Mouse (Mus musculus) testis, postnatal 10 days (tissue): ENCODE data around the gene Ftsj3.

Experiments used
- DNase-seq: peaks from one replicate; pipeline ENCODE4 v3.0.0; 2021; ENCODE audit warnings: low spot score

The Ftsj3 gene

DNA sequence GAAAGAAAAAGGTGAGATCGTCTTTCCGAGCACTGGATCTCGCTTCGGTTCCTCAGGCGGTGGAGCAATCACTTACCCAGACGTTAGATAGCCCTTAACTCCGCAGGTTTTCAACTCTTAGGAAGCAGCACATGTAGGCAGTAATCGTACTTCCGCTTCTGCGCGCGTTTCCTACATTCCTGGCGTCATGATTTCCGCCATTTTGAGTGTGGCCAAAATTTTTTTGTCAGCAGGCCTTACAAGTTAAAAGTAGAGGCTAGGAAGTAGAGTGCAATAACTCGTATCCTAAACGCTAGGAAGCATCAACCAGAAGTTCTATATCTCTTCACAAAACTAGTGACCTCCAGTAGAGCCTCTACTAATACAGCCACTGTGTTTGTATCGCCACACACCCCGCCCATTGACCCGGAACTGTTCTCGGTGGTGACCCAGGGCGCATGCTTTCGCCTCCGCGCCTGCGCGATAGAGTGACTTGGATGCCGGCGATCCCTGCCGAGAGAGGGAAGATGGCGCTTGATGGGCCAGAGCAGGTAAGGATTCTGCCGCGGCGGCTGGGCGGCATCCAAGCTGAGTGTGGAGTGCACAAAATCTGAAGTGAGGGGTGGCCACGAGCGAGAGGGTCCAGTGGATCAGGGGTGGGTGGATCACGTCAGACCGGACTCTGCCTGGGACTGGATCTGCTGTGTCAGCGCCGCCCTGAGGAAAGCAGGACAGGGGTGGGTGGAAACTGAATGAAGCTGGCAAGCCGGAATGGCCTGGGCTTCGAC lies at the start of gene Ftsj3, which contains the start of gene Psmc5:
Ftsj3 (minus strand) TSS at position 395 of the 767 bp plus-strand sequence.
Psmc5 (plus strand) TSS at position 470 of the 767 bp plus-strand sequence.
- DNase-seq = peak; percentile 99

DNA sequence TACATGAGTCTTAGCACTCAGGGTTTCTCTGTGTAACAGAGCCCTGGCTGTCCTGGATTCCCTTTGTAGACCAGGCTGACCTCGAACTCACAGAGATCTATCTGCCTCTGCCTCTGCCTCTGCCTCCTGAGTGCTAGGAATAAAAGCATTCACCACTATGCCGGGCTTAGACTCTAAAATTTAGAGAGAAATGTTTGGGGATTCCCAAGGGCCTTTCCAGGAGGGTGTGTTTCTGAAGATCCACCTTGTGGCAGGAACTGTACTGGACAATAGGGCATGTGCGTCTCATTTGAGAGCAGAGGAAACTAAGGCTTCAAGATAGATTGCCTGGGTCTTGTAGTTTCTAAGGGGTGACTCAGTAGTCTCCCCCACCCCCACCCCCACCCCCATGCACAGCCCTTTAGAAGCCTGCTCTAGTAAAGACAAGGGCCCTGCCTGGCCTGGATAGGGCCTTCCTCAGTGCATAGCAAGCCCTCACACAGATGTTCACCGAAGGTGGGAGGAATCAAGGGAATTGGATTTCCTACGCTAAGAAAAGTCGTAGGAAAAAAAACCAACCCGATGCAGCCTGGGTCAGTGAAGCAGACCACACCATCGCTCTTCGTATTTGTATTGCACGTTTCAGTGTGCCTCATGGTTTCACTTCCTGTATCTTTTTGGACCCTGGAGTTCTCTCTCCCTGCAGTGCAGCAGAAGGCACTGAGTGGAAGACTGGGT lies 49.6 kb upstream of the Ftsj3 start:
- DNase-seq = no peak

DNA sequence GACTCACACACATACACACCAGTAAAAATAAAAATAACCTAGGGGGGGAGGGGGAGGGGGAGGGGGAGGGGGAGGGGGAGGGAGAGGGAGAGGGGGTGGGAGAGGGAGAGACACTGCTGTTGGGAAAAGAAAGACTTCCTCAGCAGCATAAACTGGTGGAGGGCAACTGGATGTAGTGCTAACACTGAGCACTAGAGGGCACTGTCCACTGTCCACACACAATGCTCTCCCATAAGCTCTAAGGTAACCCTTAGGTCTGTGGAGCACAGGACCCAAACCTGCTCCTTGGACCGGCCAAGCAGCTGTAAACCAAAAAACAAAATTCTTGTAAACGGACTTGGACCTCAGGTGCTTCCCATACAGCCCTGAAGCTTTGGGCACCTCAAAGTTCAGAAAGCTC lies 46.8 kb upstream of the Ftsj3 start:
- peak; percentile 81 for DNase-seq

DNA sequence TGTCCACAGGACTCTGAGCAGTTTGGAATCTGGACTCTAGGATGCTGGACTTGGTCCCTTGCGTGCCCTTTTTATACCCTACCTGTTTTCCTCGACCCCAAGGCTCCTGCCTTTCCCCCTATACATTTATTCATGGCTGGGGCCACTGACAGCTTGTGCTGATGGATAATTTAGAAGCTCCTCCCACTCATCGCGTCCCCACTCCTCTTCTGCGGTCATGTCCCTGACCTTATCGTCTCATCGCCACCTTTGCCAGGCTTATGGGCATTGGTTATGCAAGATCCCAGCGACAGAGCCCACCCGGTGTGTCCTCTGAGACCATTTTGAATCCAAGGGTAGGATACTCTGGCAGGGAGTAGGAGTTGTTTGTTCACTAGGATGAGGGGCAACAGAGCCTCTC lies 45.9 kb upstream of the Ftsj3 start, which contains the start of gene Gh:
Gh (minus strand) TSS at position 101 of the 400 bp plus-strand sequence.
- DNase-seq = no peak

DNA sequence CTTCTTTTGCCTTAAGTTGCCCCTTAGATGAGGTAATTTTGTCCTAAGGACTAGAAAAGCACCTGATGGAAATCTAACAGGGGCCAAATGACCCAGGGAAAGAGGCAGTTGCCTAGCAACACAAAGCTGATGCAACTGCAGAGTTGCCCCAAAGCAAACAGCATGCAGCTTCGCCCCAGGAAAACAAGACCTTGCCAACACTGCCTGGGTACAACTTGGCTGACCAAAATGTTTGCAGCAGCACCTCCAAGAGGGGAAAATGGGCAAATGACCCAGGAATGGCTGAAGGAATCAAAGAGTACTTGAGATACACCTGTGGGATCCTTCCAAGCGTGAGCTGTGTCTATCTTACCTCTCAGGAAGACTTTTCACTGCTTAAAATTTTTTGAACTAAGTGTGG lies 36.0 kb upstream of the Ftsj3 start:
- DNase-seq = no peak

DNA sequence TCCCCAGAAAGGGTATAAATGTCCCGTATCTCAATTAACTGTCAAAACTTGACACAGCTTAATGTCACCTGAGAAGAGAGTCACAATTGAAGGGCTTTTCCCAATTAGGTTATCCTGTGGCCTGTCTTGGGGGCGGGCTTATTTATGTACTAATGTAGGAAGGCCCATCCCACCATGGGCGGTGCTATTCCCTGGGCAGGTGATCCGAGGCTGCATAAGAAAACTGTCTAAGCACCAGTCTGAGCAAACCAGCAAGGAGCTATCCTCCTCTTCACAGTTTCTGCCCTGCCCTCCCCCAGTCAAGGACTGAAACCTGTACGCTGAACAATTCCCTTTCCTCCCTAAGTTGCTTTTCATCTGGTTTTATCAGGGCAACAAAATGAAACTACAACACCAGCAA lies 34.5 kb upstream of the Ftsj3 start:
- no peak for DNase-seq

DNA sequence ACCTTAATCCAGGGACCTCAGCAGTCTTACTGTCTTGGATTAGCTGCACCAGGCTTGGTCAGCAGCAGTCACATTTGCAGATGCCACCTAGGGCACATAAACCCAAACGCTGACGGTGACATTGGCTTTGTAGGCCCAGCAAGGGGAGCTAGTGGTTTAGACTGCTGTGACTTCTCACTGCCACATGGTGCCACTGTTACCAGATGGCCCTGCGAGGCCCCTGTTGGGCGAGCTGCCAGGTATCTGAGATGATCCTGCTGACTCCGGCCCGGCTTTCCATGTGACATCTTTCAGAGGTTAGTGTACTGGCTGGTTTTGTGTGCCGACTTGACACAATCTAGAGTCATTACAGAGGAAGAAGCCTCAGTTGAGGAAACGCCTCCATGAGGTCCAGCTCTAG lies 33.5 kb upstream of the Ftsj3 start:
- DNase-seq = peak; percentile 78

DNA sequence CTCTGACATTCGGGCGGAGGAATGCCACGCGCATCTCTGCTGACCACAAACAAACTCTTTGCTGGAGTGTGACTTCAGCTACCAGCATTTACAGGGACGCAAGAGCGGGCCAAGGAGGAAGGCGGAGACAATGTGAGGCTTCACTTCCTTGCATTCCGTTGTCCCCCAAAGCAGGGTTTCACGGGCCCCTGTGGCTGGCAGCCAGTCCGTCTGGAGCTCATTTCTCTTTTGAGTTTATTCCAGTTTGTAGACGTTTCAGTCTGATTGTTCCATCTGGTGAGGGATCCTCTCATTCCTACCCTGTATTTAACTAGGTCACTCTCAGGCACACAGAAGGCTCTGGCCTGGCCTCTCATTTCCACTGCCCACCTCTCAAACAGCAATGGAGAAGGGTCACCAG lies 31.1 kb upstream of the Ftsj3 start:
- DNase-seq = no peak

DNA sequence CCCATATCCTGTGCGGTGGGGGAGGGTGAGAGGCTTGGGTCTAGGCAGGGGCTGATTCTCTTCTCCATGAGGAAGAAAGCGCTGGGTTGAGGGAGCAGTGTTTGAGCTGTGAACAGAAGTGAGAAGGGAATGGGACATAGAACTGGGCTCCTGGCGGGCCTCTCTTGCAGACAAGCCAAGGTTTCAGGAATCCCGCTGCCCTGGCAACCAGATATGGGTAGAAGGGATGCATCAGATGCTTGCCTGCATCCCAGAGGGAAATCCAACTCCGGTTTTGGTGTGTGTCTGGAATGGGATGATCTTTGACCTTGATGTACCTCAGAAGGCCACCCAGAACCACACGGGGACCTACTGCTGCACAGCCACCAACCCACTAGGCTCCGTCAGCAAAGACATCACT lies 30.3 kb upstream of the Ftsj3 start:
- DNase-seq = no peak

DNA sequence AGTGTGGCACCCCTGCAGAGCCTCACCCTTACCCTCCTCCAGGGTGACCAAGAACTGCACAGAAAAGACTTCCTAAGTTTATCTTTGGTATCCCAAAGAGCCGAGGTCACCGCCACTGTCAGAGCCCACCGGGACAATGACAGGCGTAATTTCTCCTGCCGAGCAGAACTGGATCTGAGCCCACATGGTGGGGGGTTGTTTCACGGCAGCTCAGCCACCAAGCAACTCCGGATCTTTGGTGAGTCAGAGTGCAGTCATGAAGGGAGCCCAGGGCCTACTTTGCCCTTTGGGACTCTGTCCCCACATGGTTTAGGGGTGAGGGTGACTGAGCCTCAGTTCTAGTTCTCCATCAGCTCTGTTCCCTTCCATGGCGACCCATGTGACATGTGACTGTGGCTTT lies 28.2 kb upstream of the Ftsj3 start:
- DNase-seq = no peak

DNA sequence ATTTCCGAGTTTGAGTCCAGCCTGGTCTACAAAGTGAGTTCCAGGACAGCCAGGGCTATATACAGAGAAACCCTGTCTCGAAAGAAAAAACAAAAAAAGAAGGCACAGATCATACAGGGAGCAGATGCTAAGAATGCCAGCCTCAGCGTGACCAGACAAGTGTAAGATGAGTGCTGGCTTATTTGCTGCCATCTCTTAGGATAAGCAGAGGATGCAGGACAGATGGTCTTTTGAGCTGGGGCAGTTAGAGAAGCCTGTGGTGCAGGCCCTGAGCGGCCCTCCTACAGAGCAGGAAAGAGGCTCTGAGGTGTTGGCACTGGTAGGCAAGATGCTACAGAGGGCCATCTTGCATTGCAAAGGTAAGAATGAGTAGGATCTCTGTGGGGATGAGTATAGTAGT lies 27.5 kb upstream of the Ftsj3 start:
- no peak for DNase-seq

DNA sequence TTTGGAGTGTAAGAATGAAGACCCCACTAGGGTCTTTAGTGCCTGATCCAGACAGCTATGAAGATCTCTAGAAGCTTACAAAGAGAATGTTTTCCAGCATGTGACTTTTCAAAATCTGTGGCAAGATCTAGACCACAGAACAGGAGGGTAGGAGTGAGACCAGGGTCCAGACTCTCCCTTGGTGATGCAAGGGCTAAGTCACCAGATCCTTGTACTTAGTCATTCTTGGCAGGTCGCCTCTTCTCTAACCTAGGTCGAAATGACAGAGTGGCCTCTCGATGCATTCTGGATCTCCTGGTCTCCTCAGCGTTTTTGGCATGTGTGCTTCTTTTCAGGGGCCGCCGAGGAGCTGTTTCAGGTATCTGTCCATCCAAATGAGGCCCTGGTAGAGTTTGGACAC lies 26.6 kb upstream of the Ftsj3 start:
- no peak for DNase-seq

DNA sequence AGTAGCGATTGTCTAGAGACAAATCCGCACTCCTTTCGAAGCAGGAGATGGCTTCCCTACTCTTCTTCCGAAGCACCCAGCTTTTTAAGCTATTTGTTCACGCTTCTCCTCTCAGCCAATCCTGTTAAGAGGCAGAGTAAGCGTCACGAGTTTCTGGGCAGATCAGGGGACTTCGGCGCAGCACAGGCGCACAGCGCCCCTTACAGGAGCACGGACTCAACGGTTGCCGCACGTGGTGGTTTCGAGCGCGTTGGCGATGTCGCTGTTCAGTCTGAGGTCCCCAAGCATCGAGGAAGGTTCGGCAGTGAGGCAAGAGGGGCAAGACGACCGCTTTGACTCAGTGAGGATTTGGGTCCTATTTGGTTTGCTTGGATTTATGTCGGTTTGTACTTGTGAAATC lies 20.6 kb upstream of the Ftsj3 start, which contains the start of gene Tcam1:
Tcam1 (plus strand) TSS at position 219 of the 400 bp plus-strand sequence.
- DNase-seq = peak; percentile 97

DNA sequence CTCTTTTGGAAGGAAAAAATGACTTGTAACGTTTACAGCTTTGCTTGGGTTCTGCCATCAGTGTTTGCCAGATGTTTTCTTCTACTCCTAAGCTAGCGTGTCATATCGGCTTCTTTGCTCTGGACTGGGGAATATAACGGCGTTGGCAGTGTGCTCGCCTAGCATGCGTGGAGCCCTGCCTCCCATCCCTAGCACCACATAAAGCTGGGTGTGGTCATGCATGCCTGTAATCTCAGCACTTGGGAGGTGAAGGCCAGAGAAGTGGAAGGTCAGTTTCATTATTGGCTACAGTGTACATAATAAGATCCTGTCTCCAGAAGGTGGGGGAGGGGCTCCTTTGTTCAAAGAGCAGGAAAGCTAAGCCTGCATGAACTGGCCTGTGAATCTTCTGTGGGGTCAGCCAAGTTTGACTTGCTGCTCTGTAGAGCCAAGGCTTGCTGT lies 19.1 kb upstream of the Ftsj3 start:
- DNase-seq = peak; percentile 88

DNA sequence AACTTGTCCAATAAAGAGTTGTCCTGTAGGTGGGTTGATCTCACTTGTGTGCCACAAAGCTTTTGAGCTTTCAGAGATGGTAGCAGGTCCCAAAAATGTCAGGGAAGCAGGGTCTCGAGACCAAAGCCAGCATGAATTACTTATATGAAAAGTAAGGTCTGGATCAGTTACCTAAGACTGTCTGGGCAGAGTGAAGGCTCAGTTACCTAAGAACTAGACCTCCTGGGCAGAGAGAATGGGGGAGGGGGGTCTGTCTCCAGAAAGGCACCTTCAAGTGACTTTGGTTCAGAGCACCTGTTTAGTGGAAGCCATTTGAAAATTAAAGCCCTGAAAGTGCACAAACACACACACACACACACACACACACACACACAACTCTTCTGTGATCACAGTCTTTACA lies 18.5 kb upstream of the Ftsj3 start:
- no peak for DNase-seq

DNA sequence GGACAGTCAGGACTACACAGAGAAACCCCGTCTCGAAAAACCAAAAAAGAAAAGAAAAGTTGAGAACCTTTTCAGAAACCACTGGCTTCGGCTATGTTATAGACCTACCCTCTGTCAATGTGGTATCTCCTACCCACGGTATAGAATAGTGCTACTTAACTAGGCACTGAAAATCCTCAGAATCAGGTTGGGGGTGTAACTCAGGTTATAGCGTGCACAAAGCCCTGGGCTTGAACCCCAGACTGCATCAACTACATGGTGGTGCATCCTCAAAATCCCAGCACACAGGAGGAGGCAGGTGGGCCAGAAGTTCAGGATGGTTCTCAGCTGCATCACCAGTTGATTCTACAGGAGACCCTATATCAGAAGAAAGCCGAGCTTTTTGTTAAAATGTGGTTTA lies 17.9 kb upstream of the Ftsj3 start:
- no peak for DNase-seq

DNA sequence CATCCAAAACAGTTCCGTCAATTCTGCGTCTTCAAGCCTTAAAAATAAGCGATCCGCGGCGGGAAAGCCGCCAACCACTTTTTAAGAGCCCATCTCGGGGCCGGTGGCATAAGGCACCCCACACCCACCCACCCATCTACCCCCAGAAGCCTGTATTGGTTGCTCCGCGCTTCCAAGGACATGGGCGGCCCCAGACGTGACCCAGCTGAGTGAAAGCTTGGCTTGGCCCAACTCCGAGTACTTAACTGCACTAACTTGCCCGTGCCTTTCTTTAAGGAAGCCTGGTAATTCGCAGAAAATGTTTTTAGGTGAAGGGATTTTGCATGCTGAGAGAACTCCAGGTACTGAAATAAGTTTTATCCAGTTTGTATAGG lies 17.4 kb upstream of the Ftsj3 start:
- peak; percentile 62 for DNase-seq

DNA sequence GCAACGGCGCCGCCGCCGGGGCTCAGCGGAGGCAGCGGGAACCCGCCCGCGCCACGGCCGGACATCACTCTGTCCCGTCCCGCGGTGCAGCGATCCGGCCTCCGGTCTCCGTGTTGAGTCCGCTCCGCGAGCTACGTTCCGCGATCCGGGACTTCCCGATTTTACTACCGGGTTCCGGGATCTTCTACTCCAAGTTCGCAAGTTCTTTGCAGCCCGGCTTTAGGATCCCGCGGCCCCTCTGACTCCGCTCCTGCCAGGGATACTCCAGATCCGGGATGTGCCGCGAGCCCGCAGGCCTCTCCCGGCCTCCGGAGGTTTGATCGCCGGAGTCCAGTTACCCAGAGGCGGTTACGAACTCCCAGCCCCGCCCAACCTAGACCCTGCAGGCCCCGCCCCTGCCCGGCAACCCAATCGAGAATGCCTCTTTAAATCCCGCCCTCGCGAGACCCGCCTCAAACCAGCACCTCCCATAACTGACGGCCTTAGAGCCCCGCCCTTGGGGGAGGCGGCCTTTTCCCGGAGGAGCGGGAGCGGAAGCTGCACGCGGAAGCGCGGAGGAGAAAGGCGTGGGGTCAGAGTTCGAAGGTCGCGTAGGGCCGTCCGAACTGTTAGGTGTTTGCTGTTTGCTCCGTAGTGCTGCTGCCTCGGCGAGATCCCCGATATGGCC lies 16.9 kb upstream of the Ftsj3 start, which contains the start of gene Smarcd2:
Smarcd2 (minus strand) TSS at position 329 of the 667 bp plus-strand sequence.
- peak; percentile 99 for DNase-seq

DNA sequence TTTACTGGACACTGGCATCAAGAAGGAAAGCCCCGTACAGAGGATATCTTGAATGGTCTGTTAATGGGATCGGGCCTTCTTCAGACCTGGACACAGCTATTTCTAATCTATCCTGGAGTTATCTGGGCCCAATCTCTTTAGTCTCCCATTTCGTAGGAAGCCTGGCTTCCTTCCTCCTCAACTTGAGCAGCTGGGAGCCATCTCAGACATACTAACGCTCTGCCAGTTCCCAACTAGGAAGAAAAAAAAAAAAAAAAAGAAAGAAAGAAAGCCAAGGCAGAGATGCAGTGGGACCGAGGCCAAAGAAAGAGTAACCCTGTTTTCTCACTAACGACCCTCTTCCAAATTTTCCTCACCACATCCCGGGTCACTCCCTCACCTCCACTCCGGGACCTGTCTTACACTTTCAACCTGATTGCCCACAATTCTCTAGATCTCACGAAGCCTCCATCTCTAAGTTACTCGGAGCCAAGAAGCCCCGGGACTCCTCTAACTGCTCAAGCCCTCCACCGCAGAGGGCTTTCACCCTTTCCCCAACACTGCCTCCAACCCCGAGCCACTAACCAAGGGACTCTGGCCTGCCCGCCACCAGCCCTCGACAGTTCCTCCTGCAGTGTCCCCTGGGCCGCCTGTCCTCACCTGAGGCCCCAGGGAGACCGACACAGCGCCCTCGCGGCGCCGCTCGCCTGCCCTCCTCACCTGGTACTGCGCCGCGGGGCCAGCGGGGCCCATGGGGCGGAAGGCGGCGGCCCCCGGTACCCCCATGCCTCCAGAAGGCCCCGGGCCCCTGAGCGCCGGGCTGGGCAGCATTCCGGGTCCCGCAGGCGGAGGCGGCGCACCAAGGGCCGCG lies 16.1 kb upstream of the Ftsj3 start:
- peak; percentile 70 for DNase-seq

DNA sequence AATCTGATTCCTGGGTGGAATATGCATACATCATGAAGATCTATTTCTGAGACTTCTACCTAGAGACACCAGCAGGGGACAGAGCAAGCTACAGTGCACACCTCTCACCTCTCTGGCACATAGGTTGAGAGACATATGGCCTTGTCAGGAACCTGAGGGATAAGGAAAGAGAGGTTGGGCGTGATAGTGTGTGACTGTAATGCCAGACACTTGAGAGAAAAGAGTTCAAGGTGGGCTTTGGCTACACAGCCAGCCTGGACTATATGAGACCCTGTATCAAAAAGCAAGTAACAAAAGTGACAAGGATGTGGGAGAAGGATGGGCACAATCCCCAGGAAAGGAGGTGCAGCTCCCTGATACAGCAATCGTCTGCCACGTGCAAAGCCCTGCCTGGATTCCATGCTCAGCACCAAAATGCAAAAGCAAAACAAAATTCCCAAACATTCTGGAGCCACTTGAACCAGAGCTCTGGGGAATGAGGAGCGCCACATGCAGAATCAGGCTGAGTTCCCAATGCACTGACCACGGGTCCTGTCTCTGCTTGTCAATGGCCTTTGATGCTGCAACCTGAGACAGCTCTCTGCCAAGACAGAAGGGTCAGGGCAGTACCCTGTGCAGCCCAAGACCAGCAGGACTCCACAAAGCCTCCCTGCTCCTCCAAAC lies 15.4 kb upstream of the Ftsj3 start:
- no peak for DNase-seq

DNA sequence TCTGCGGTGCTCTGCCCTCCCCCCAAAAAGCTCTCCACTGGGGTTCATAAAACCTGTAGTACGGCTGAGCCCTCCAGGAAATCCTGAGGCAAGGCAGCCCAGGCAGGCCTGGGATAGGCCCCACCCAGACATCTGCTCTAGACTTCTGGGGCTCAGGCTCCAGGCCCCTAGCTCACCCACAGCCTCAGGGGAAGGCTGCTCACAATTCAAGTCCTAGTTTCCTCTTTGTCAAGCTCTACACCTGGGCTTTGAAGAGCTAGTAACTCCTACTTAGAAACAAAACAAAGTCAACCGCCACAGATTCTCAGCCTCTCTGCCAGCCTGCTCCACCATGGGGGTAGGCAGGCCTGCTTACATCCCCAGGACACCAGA lies 13.2 kb upstream of the Ftsj3 start:
- no peak for DNase-seq
